Mouse (Mus musculus) ES-E14 (cell line): ENCODE data around the gene Trim2. TPM values are rescaled to one million over a fixed set of nuclear protein-coding genes. Genes with fewer than 3 reads are reported as not detected.

Source experiments
- DNase-seq: peaks from one replicate; pipeline ENCODE4 v3.0.0-alpha.2; 2013; ENCODE audit warnings: low read depth, low spot score
- H3K27ac ChIP-seq: 2 replicates; pipeline ENCODE4 v1.5.1; 2012; ENCODE audit warnings: low read depth, mild to moderate bottlenecking, low read length, moderate library complexity, mixed read lengths; ENCODE audit not compliant: poor library complexity, insufficient read depth, severe bottlenecking
- H3K36me3 ChIP-seq: 2 replicates; pipeline ENCODE4 v1.6.1; 2012; ENCODE audit warnings: mild to moderate bottlenecking, low read length, moderate library complexity, mixed read lengths; ENCODE audit not compliant: control insufficient read depth, poor library complexity, insufficient read depth, severe bottlenecking
- H3K4me1 ChIP-seq, 2 experiments: fragments of 150-350 bp in 1 of 2; sonication (generic) in 1 of 2; 2 replicates each; pipeline ENCODE4 v1.6.1; 2012; ENCODE audit warnings: low read length in 2 of 2, mild to moderate bottlenecking in 1 of 2, mixed read lengths in 1 of 2; ENCODE audit not compliant: control insufficient read depth in 2 of 2, insufficient read depth in 2 of 2, poor library complexity in 1 of 2
- H3K4me3 ChIP-seq, 2 experiments: fragments of 150-350 bp in 1 of 2; sonication (generic) in 1 of 2; 2 replicates each; pipeline ENCODE4 v1.5.1; 2012; ENCODE audit warnings: low read length in 2 of 2, low read depth in 1 of 2, mild to moderate bottlenecking in 1 of 2, mixed read lengths in 1 of 2; ENCODE audit not compliant: insufficient read depth in 1 of 2, poor library complexity in 1 of 2, severe bottlenecking in 1 of 2
- H3K9ac ChIP-seq: 2 replicates; pipeline ENCODE4 v1.6.1; 2012; ENCODE audit warnings: low read depth, mild to moderate bottlenecking, low read length, mixed read lengths; ENCODE audit not compliant: poor library complexity, insufficient read depth, severe bottlenecking
- H3K9me3 ChIP-seq: fragments of 150-350 bp; sonication (generic); 2 replicates; pipeline ENCODE4 v1.6.1; 2012; ENCODE audit warnings: low read depth, mild to moderate bottlenecking, low read length; ENCODE audit not compliant: control insufficient read depth, insufficient read depth
- CHD2 ChIP-seq: IDR thresholded peaks from 2 replicates; pipeline ENCODE4 v1.6.1; 2014; ENCODE audit warnings: mild to moderate bottlenecking, low read depth, low read length, inconsistent platforms
- HCFC1 ChIP-seq: IDR thresholded peaks from 2 replicates; pipeline ENCODE4 v1.6.1; 2012; ENCODE audit warnings: low read length, inconsistent platforms, borderline replicate concordance; ENCODE audit not compliant: insufficient read depth
- MAFK ChIP-seq: IDR thresholded peaks from 2 replicates; pipeline ENCODE4 v1.6.1; 2014; ENCODE audit warnings: mild to moderate bottlenecking, low read depth, low read length, inconsistent platforms; ENCODE audit not compliant: insufficient read depth
- ZC3H11A ChIP-seq: IDR thresholded peaks from 2 replicates; pipeline ENCODE4 v1.6.1; 2012; ENCODE audit warnings: low read depth, mild to moderate bottlenecking, inconsistent platforms, low read length, borderline replicate concordance
- ZNF384 ChIP-seq: IDR thresholded peaks from 2 replicates; pipeline ENCODE4 v1.6.1; 2012; ENCODE audit warnings: low read depth, low read length, inconsistent platforms
- in situ Hi-C, 2 experiments: fragments of 600-800 bp; cut with MboI; formaldehyde crosslinking; loops; one replicate each; pipeline ENCODE4 v1.15.1; 2025; ENCODE audit warnings: low sequenced_read_pairs in 2 of 2, inconsistent platforms in 1 of 2; ENCODE audit not compliant: unreplicated experiment in 2 of 2
- total RNA-seq: library from RNA; depleted of rRNA; stranded (reverse); fragments of 300-350 nt; gene quantifications from 2 replicates; pipeline ENCODE4 v1.2.3, GENCODE M21; 2012

Trim2 gene
- total RNA-seq, 1 experiment: 27.3 TPM

GRCm38 (mm10) chr3:84135933-84136332, 170.7 kb downstream of the Trim2 start:
- no peak overlapping the region for H3K4me3 ChIP-seq
- H3K4me1 ChIP-seq: no peaks in the 10 kb centered on the region
- no peak overlapping the region for H3K27ac ChIP-seq
- H3K9me3 ChIP-seq: no peaks in the 10 kb centered on the region
- in situ Hi-C loops: no loop called here
- no peak for DNase-seq
- no peak for TF ChIP-seq ZNF384
- TF ChIP-seq MAFK: no peak
- no peak for TF ChIP-seq CHD2
- TF ChIP-seq ZC3H11A: no peak
- TF ChIP-seq HCFC1: no peak
- H3K9ac ChIP-seq: no peak overlapping the region
- H3K36me3 ChIP-seq: peaks cover 2% of the 10 kb centered on the region; the same call in 1 of the 2 replicates

- TF ChIP-seq CHD2 (no peak), ZC3H11A (no peak), MAFK (no peak), HCFC1 (no peak), ZNF384 (no peak)
- Histone ChIP-seq H3K4me1 (no peaks in the 10 kb centered on the region), H3K36me3 (peaks cover 2% of the 10 kb centered on the region; the same call in 1 of the 2 replicates)
Observed at GRCm38 (mm10) chr3:84135387-84135786, 171.3 kb downstream of the Trim2 start.

GRCm38 (mm10) chr3:84131369-84131768, 175.3 kb downstream of the Trim2 start:
- peaks cover 5% of the 10 kb centered on the region; the same call in 1 of the 2 replicates for H3K36me3 ChIP-seq
- in situ Hi-C loops: no loop called here
- no peak overlapping the region for H3K27ac ChIP-seq
- no peaks in the 10 kb centered on the region for H3K9me3 ChIP-seq
- no peak for DNase-seq
- no peaks in the 10 kb centered on the region; a peak in 1 of 4 replicates for H3K4me1 ChIP-seq
- TF ChIP-seq ZC3H11A: no peak
- TF ChIP-seq HCFC1: no peak
- no peak overlapping the region for H3K9ac ChIP-seq
- H3K4me3 ChIP-seq: no peak overlapping the region

More at GRCm38 (mm10) chr3:84135387-84135786, 171.3 kb downstream of the Trim2 start:
- in situ Hi-C loops: no loop called here
- H3K9me3 ChIP-seq: no peaks in the 10 kb centered on the region
- no peak overlapping the region for H3K9ac ChIP-seq
- H3K4me3 ChIP-seq: no peak overlapping the region
- no peak overlapping the region for H3K27ac ChIP-seq
- peak; percentile 29 for DNase-seq

- H3K4me1 ChIP-seq: no peaks in the 10 kb centered on the region; a peak in 1 of 4 replicates
- peaks cover 6% of the 10 kb centered on the region; the same call in 1 of the 2 replicates for H3K36me3 ChIP-seq
- peaks cover 6% of the 10 kb centered on the region; the same call in 1 of the 2 replicates for H3K9me3 ChIP-seq
- DNase-seq: no peak
- no peak overlapping the region for H3K27ac ChIP-seq
- no peak overlapping the region for H3K9ac ChIP-seq
- in situ Hi-C loops: no loop called here
- TF ChIP-seq ZC3H11A (no peak), CHD2 (no peak), HCFC1 (no peak), ZNF384 (no peak), MAFK (no peak)
- no peak overlapping the region for H3K4me3 ChIP-seq
Observed at GRCm38 (mm10) chr3:84130776-84131175, 175.9 kb downstream of the Trim2 start.
